ENCODE assay signal across 8 mouse cellular contexts in the genomic region with DNA sequence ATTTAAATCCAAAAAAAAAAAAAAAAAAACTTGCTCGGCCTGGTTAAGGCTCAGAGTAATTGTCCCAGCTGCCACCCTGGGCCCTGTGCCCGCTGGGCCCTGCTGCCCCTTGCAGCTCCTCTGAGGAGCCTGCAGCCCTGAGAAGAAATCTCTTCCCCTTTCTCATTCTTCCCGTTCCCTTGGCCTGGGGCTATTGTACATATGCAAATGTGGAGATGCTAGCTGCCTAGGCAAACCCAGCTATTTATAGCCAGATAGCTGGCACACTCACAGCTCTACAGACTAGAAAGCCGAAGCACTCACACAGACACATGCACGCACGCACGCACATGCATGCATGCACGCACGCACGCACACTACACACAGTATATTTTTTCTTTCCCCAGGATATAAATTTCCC. TPM values are rescaled to one million over a fixed set of nuclear protein-coding genes. Genes with fewer than 3 reads are reported as not detected.
DNase-seq lines count a peak whose midpoint lies in the region.
"Had no signal": no experiment of that assay in that cellular context is flagged by ENCODE, and none has a peak within 500 bp of the region (broad histone marks: within the 10 kb centered on the region; RNA-seq: fewer than 3 reads in every experiment).

No protein-coding gene starts in this region.

- H3K27me3 ChIP-seq in forebrain, embryonic 10.5 days (ENCODE audit: poor library complexity, severe bottlenecking): peaks cover 40% of the 10 kb centered on the region

- peaks cover 35% of the 10 kb centered on the region for H3K4me1 ChIP-seq in forebrain, embryonic 10.5 days

- DNase-seq in right cerebral cortex, adult 18-20 months: peak; percentile 33
- DNase-seq in right cerebral cortex, postnatal 14 days: no peak
- no peak for DNase-seq in forebrain, embryonic 10.5 days (ENCODE audit: extremely low spot score, low spot score)
- peak; percentile 71 for DNase-seq in layer of hippocampus, adult 9-11 months
- DNase-seq in telencephalon, adult 2 months (ENCODE audit: low read depth, low spot score): peak; percentile 54
- DNase-seq in adrenal gland, postnatal 25 days: no peak
- no peak for DNase-seq in spleen, postnatal 14 days (ENCODE audit: low spot score in 2 of 2)

- 67% methylated on average over 10 of the region's 10 CpGs for WGBS in forebrain, embryonic 10.5 days

- H3K36me3 ChIP-seq in forebrain, embryonic 10.5 days (replicated peaks): no peaks in the 10 kb centered on the region

- peaks cover 4% of the 10 kb centered on the region; the same call in 1 of the 2 replicates for H3K9me3 ChIP-seq in forebrain, embryonic 10.5 days

- peak overlapping the region; percentile 56 for H3K27ac ChIP-seq in forebrain, embryonic 10.5 days
- H3K27ac ChIP-seq: left cerebral cortex, adult 2 months had no signal

- H3K4me3 ChIP-seq in forebrain, embryonic 10.5 days: no peak overlapping the region
- H3K4me3 ChIP-seq: left cerebral cortex, adult 2 months had no signal

RNA-seq across cellular contexts. Expression of gene Gm26897, which starts 9.0 kb away (rescaled TPM):
- polyA plus RNA-seq in forebrain, embryonic 10.5 days (2016; fragmentation: Nextera tagmentation; extraction: Ambion mirVana): not detected in 2 replicates
- total RNA-seq in adrenal gland, postnatal 25 days (2021): not detected in 2 replicates
- total RNA-seq: left cerebral cortex, adult 2 months had no signal

Comparison
In these comparisons a context has a peak if more than half of its experiments do, and no peak if none do; other contexts are left out.
1. DNase-seq: peak in right cerebral cortex, adult 18-20 months (single experiment), layer of hippocampus, adult 9-11 months (single experiment) and telencephalon, adult 2 months (single experiment); none in right cerebral cortex, postnatal 14 days (single experiment), forebrain, embryonic 10.5 days (single experiment), adrenal gland, postnatal 25 days (single experiment) and spleen, postnatal 14 days (0 of 2).